Mouse (Mus musculus): Measurements from ENCODE around the gene Map4k4.

DNA sequence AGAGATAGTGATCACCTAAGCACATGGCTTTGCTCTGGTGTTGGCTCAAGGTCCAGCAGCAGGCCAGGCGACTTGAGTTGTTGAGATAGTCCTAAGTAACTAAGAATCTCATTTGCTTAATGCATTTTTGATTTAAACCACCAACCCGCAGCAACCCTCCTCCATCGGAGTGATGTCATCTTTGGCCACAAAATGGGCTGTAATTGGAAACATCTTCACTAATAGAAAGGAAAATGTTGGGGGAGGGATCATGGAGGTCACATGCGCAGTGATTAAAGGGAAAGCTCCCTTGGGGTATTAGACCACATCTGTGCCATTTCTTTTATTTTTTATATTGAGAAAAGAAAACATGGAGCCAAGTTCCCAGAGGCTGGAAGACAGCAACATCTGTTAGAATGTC, 61.6 kb downstream of the Map4k4 start:
- TF ChIP-seq GATA1 (IDR thresholded peaks at IDR 0.05; ENCODE audit: borderline replicate concordance, low read length) (no peak), FLI1 (IDR thresholded peaks at IDR 0.05; ENCODE audit: low read length) (no peak)

Data from megakaryocyte, embryonic 14.5 days (primary cell).